Mouse (Mus musculus): ENCODE measurements around the gene Scarf2. TPM values are rescaled to one million over a fixed set of nuclear protein-coding genes. Genes with fewer than 3 reads are reported as not detected.

The Scarf2 gene
- not detected for polyA plus RNA-seq (2017; shearing (Covaris generic))

GRCm38 (mm10) chr16:17796971-17797811 is at the start of gene Scarf2:
Scarf2 (plus strand) TSS chr16:17797282.
- ATAC-seq, result no peak

GRCm38 (mm10) chr16:17753001-17753400 is 44.1 kb upstream of the Scarf2 start:
- ATAC-seq, result no peak

DNA sequence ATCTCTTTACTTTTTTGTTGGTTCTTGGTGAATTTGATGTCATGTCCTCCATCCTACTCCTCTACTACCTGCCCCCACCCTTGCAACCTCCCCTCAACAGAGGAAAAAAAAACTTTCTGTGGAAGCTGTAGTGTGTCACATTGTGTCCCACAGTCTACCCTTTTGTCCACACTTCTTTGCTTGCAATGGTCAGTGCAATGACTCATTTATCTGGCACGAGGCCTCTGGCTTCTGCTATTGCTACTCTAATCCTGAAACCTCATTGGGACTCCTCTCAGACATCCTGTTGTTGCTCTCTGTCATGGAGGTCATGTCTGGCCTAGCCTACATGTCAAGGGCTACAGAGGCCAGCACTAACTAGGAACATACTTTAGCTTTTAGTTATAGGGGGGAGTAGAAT is 43.4 kb upstream of the Scarf2 start:
- no peak for ATAC-seq

DNA sequence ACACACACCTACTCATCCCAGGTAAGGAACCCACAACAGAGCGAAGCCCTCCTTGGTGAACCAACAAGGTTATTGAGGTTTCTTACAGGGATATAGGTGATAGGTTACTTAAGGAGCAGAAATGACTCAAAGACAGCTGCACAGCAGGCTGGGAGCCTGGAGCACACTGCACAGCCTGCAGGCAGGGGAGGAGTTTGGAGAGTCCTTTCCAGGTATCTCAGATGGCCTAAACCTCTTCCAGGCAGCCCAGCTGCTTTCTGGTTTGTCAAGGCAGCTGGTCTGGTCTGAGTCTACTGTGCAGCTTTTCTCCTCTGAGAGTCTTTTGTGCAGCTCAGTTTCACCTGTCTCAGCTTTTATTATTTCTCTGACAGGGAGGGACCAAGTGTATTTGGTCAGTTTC is 39.3 kb upstream of the Scarf2 start:
- ATAC-seq, result no peak

DNA sequence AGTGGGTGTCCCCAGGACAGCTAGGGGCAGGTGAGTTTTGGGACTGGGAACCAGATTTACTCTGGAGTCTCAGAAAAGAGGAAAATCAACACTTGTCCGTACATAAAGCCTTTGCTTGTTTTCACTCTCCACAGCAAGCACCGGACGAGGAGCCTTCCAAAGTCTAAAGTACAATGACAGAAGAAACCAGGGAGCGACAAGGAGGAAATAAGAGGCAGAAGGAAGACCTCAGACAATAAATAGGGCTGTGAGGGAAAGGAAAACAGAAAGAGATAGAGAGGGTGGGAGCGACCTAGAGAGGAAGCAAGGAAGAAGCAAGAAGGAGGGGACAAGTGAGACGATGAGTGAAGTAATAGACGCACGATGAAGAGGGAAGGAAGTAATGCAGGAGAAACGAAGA is 38.2 kb upstream of the Scarf2 start:
- ATAC-seq, result peak; percentile 39

DNA sequence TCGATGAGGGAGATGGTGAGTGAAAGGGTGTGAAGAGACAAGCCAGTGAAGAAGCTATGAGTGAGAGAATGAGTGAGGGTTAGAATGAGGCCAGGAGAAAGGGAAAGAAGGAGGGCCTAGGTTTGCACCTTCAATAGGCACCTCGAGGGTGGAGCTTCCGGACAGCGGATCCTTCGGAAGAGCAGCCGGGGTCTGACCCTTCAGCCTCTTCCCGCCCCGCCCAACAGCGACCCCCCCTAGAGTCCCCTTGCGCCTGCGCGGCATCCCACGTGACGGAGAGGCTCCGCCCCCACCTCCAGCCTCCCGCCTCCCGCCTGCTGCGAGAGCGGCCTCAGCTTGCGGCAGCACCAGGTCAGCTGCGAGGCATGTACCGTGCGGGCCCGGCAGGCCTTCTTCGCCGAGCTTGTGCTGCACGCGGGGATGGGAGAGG is 37.7 kb upstream of the Scarf2 start, which contains the start of gene Klhl22:
Gene Klhl22, plus strand, starts transcription at position 275 of the 430 bp plus-strand sequence.
- peak; percentile 82 for ATAC-seq

- peak; percentile 28 for ATAC-seq
Measured at GRCm38 (mm10) chr16:17759813-17760321, 37.2 kb upstream of the Scarf2 start.

- ATAC-seq, result no peak
Measured at GRCm38 (mm10) chr16:17760657-17761056, 36.4 kb upstream of the Scarf2 start.

DNA sequence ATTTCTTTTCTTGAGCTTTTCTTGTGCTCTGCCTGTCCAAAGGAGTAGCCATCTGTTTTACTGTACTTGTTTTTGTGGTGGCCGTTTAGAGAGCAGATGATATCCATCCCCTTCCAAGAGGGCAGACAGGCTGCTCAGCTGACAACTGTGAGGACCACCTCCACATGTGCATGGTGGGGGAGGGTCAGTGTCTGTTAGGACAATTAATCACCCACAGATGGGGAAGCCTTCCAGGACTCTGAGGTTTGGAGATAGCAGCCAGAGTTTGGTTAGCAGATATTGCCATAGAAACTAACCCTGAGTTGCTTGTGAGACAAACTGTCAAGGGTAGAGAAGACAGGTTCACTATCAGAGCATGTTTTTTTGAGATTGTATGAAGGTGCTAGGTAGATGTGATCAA is 36.0 kb upstream of the Scarf2 start:
- no peak for ATAC-seq

GRCm38 (mm10) chr16:17764108-17764511 is 33.0 kb upstream of the Scarf2 start:
- no peak for ATAC-seq

DNA sequence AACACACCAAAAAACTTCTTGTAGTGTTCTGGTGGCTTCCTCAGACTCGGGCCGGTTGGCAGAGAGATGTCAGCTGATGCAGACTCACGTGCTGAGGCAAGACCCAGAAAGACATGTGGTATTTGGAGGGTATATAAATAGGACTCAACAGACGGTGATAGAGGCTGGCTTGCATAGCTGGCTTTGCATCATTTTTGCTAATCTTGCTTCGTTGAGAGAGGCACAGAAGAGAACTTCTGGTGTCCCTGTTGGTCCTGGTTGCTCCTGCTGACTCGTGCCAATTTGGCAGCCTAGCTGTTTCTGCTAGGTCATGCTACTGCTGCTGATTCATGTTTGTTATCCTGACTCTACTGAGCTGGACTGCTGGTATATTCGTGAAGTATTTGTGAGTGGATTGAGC is 28.2 kb upstream of the Scarf2 start:
- no peak for ATAC-seq

GRCm38 (mm10) chr16:17771117-17771865 is 25.8 kb upstream of the Scarf2 start:
- no peak for ATAC-seq

GRCm38 (mm10) chr16:17776828-17777227 is 20.3 kb upstream of the Scarf2 start:
- ATAC-seq, result no peak

- ATAC-seq, result no peak
Measured at GRCm38 (mm10) chr16:17778223-17778622, 18.9 kb upstream of the Scarf2 start.

DNA sequence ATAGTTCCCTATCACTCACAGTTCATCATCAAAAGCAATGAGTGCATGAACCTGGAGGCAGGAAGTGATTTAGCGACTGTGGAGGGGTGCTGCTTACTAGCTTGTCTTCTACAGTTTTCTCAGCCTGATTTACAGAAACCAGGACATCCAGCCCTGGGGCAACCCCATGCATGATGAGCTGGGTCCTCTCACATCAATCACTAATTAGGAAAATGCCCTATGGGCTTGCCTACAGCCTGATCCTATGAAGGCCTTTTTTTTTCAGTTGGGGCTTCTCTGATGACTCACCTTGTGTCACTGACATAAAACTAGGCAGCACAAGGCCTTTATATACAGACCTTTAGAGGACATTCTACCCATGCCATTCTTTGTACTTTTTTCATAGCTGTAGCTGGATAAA is 17.4 kb upstream of the Scarf2 start:
- no peak for ATAC-seq

GRCm38 (mm10) chr16:17785337-17785736 is 11.7 kb upstream of the Scarf2 start:
- ATAC-seq, result no peak

- ATAC-seq, result no peak
Measured at GRCm38 (mm10) chr16:17792728-17793127, 4.4 kb upstream of the Scarf2 start.

DNA sequence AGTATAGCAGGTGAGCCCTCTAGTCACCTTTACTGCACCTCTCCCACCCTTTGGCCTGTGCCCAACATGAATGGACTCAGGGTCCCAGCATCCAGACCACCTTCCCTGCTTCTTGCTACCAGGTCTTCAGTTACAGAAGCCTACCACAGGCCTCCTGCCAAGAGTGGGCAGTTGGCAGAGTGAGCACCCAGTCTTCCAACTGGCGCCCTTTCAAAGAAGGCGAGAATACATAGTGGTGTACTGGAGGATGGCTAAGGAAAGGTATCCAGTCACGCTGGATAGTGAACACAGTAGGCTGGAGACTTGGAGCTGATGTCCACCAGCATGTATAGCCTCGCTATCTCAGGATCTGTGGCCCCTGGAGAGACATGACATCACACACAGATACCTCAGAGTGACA is 3.0 kb upstream of the Scarf2 start:
- ATAC-seq, result no peak

DNA sequence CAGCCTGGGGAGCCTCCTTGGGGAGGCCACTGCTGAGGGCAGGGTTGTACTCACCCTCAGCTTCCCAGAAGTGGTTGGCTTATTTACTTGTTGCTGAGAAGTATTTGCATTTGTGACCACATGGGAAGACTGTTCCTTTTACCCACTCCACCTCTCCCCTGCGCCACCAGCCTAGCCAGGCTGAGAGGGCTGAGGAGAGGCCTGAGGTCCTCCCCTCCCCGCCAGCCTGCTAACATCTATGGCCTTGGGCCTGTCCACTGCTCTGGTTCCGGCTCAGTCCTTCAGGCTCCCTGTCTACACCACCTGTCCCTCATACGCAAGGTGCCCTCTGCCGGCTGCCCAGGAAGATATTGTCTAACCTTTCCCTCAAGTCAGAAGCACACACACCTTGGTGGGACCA is 1.4 kb upstream of the Scarf2 start:
- ATAC-seq, result no peak

GRCm38 (mm10) chr16:17796519-17796918 is 563 bp upstream of the Scarf2 start:
- ATAC-seq, result no peak

DNA sequence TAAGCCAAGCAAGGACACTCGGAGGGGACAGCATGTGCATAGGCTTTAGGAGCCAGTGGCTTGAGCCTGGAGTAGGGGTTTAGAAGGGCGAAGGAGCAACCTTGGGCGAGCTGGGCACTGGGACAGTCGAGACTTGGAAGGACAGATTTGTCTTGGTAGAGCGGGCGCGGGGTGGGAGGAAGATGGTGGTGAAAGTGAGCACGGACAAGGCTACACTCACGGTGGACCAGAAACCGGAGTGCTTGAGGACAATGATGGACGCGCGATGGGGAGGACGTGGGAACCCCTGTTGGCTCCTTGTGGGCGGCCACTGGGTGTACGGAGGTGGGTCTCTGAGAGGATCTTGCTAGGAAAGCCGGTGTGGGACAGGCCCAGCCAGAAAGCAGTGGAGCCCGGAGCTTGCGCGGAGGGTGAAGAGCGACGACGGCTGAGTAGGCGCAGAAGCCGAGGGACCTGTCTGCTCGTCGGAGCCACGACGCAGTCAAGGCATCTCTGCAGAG is 780 bp downstream of the Scarf2 start:
- no peak for ATAC-seq

GRCm38 (mm10) chr16:17798321-17799180 is 1.5 kb downstream of the Scarf2 start:
- ATAC-seq, result no peak

Measured in CD4-positive, CD25-positive, alpha-beta regulatory T cell, adult 4 months (primary cell).